Mouse (Mus musculus): Measurements from ENCODE around the gene Col18a1.

Col18a1 gene

GRCm38 (mm10) chr10:77016499-77016898, 149.8 kb downstream of the Col18a1 start:
- in situ Hi-C loops (cut with MseI, MboI) = loop anchor here in 1 of 2 experiments (5.0 kb wide), 1 partner anchor 179 kb away; no protein-coding TSS in a partner anchor

- in situ Hi-C loops (cut with MseI, MboI) = loop anchor here in 1 of 2 experiments (5.0 kb wide), 1 partner anchor 179 kb away; no protein-coding TSS in a partner anchor
Observed at GRCm38 (mm10) chr10:77016080-77016479, 150.3 kb downstream of the Col18a1 start.

DNA sequence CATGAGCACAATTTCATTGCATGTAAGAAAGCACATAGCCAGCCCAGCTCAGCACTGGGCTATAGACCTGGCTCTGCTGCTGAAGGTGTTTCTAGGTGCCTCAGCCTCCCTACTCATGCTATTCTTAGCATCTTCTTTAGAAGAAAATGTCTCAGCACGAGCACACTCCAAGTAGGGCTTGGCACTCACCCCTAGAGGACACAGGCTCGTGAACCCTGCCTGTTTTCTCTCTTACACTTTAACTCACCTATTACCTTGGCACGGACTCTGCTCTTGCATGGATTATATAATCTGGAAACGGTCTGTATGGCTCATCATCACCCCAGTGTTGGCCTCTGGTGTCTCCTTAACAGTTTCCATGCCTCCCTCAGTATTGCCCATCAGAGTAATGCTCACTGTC, 154.7 kb downstream of the Col18a1 start:
- in situ Hi-C loops (cut with MseI, MboI) = no loop called here

- in situ Hi-C loops (cut with MseI, MboI) = no loop called here
Observed at GRCm38 (mm10) chr10:77008698-77009097, 157.7 kb downstream of the Col18a1 start.

- in situ Hi-C loops (cut with MseI, MboI) = no loop called here
Observed at GRCm38 (mm10) chr10:77008109-77008561, 158.2 kb downstream of the Col18a1 start.

DNA sequence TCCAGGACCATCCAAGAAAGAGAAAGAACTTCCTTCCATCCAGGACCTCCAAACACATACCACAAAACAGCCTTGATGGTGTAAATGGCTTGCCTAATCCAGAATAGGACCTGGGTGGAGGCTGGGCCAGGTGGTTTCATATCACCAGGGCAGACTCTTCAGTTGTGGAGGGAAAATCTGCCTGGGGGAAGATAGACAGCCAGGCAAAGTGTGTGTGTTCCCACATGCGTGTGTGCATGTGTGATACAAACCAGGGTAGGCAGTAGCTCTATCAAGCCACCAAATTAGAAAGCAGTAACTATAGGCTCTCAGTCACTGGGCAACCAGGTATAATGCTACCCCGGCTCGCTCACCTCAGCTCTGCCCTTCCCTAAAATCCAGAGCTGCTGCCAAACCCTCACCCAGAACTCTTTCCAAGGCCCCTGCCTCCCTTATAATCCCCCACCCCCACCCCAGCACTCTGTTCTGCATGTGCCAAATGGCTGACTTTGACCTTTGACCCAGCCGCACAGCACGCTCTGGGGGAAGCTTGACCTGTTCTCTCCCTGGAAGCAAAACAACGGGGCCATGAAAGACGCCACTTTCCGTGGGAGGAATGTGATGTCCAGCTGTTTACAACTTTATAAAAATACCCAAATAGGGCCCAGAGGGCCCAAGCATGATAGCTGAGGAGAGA, 158.8 kb downstream of the Col18a1 start:
- in situ Hi-C loops (cut with MseI, MboI) = no loop called here

- in situ Hi-C loops (cut with MseI, MboI) = no loop called here
Observed at GRCm38 (mm10) chr10:77004936-77005335, 161.4 kb downstream of the Col18a1 start.

All from mouse trophoblast stem cell (cell line).